Mouse (Mus musculus) intestine, embryonic 14.5 days (tissue): ENCODE measurements around the gene BC030499. TPM values are rescaled to one million over a fixed set of nuclear protein-coding genes. Genes with fewer than 3 reads are reported as not detected.
"Not testable (repeated sequence)": the region's sequence is repeated elsewhere in the genome, so short reads cannot be mapped to it uniquely, and the experiment has no call there.

Source experiments
- ATAC-seq: fragments of 200-750 bp; cut with Nextera tagmentation; replicated peaks from 2 replicates; pipeline ENCODE4 v1.8.0; 2017; ENCODE audit warnings: low read depth, moderate number of reproducible peaks, moderate TSS enrichment, moderate library complexity; ENCODE audit not compliant: low FRiP score, low TSS enrichment
- DNase-seq: peaks from one replicate; pipeline ENCODE4 v3.0.0-alpha.2; 2018; ENCODE audit warnings: low spot score
- H3K27ac ChIP-seq: fragments of 300-500 bp; sonication (generic); 2 replicates; pipeline ENCODE4 v1.5.1; 2014; ENCODE audit warnings: low read depth, mild to moderate bottlenecking, control low read depth
- H3K27me3 ChIP-seq: fragments of 300-500 bp; sonication (generic); replicated peaks from 2 replicates; pipeline ENCODE4 v1.6.1; 2014; ENCODE audit warnings: low read length, control low read depth; ENCODE audit not compliant: control insufficient read depth, insufficient read depth
- H3K36me3 ChIP-seq: fragments of 300-500 bp; sonication (generic); 2 replicates; pipeline ENCODE4 v1.6.1; 2014; ENCODE audit warnings: low read length, control low read depth; ENCODE audit not compliant: control insufficient read depth, insufficient read depth
- H3K4me1 ChIP-seq: fragments of 300-500 bp; sonication (generic); replicated peaks from 2 replicates; pipeline ENCODE4 v1.6.1; 2014; ENCODE audit warnings: low read length, control low read depth, mixed read lengths; ENCODE audit not compliant: control insufficient read depth, insufficient read depth
- H3K4me2 ChIP-seq: fragments of 300-500 bp; sonication (generic); 2 replicates; pipeline ENCODE4 v1.6.1; 2014; ENCODE audit warnings: low read length
- H3K4me3 ChIP-seq: fragments of 300-500 bp; sonication (generic); 2 replicates; pipeline ENCODE4 v1.5.1; 2014; ENCODE audit warnings: low read depth, low read length, control low read depth, mixed read lengths
- H3K9ac ChIP-seq: fragments of 300-500 bp; sonication (generic); 2 replicates; pipeline ENCODE4 v1.6.1; 2014; ENCODE audit warnings: mild to moderate bottlenecking, low read length
- H3K9me3 ChIP-seq: fragments of 300-500 bp; sonication (generic); 2 replicates; pipeline ENCODE4 v1.6.1; 2016; ENCODE audit warnings: low read length, control low read depth; ENCODE audit not compliant: control insufficient read depth
- WGBS: fragments of 180-500 bp; shearing (Covaris S2); extraction: QIAGEN DNeasy Blood & Tissue Kit; methylation state at CpG from one replicate; pipeline ENCODE4 v1.1.7; 2014; 5-methylcytosine and 5-hydroxymethylcytosine counted together
- polyA plus RNA-seq: library from polyadenylated mRNA; unstranded; fragments of >200 nt; fragmentation: Nextera tagmentation; extraction: Ambion mirVana; gene quantifications from 2 replicates; pipeline ENCODE4 v1.2.1, GENCODE M21; 2014

Gene BC030499
- polyA plus RNA-seq, 1 experiment from 2014 or later: 0.24 TPM

DNA sequence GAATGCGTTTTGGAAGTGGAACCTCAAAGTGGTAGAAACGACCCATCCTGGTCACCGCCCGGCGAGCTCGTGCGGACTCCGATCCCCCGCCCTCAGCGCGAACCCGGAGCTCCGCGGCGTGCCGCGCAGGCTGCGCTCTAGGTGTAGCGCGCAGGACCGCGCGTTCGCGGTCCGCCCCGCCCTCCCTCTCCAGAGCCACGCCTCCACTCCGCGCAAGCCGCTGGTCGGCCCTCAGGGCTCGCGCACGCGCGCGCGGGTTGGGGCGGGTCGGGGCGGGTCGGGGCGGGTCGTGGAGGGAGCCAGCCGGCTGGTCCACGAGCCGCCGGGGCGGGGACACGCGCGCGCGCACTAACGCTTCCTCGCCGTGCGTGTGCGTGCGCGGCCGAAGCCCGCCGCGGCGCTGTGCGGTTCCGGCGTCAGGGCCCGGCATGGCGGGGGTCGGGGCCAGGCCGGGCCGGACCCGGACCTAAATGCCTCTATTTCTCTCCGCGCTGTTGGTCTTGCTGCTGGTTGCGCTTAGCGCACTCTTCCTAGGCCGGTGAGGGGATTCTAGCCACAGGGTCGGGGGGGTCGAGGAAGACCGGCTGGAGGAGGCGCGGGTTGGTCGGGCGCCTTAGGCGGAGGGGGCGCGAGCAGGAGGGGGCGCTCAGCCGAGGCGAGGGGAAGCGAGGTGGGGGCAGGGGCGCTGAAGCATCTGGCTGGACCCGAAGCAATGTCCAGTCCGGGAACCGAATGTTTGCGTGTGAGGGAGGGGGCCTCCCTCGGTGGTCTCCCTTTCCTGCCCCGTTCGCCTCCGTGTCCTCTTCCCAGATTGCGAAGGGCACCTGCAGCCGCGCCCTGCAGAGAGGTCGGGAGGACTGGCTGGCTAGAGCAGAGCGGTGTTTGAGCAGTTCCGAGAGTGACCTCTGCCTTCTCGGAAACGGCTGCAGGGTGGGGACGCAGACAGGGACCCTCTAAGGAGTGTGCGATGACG is 29.0 kb upstream of the BC030499 start, which contains the start of gene 2610507B11Rik:
Gene 2610507B11Rik (plus strand): TSS at position 373 of the 973 bp plus-strand sequence.
- peaks cover 34% of the 10 kb centered on the region for H3K36me3 ChIP-seq
- no peaks in the 10 kb centered on the region for H3K9me3 ChIP-seq
- H3K9ac ChIP-seq: peak within 1 kb of the TSS; percentile 78
- peak within 1 kb of the TSS; percentile 94 for H3K4me3 ChIP-seq
- H3K4me2 ChIP-seq: peak within 1 kb of the TSS; percentile 67
- peak; percentile 92 for DNase-seq
- peak within 1 kb of the TSS; percentile 77 for H3K27ac ChIP-seq
- H3K27me3 ChIP-seq: 0 out of 2 replicates have a peak, but pooled peaks cover 9% of the 10 kb centered on the region
- ATAC-seq: peak; percentile 91
- peaks cover 6% of the 10 kb centered on the region; the same call in 1 of the 2 replicates for H3K4me1 ChIP-seq
- under 1% methylated on average over 100 of the region's 115 CpGs for WGBS

DNA sequence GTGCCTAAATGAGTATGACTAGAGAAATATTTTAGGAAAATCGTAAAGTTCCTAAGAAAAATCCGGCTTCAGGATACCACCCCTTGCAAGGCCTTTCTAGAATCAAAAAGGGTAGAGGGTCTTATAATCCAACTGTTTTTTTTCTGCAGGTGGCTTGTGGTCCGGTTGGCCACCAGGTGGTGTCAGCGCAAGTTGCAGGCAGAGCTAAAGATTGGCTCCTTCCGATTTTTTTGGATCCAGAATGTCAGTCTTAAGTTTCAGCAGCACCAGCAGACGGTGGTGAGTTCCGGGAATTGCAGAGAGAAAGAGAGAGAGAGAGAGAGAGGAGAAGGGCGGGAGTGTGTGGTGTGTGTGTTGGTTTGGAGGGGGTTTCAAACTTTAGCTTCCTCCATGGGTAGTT is 28.1 kb upstream of the BC030499 start:
- peak overlapping the region; percentile 67 for H3K4me2 ChIP-seq
- H3K4me3 ChIP-seq: peak overlapping the region; percentile 94
- H3K9me3 ChIP-seq: no peaks in the 10 kb centered on the region
- peak overlapping the region; percentile 78 for H3K9ac ChIP-seq
- peaks cover 43% of the 10 kb centered on the region for H3K36me3 ChIP-seq
- 0 out of 2 replicates have a peak, but pooled peaks cover 9% of the 10 kb centered on the region for H3K27me3 ChIP-seq
- WGBS: 3% methylated on average over 8 of the region's 8 CpGs
- no peak overlapping the region for H3K27ac ChIP-seq
- no peak for ATAC-seq
- H3K4me1 ChIP-seq: peaks cover 6% of the 10 kb centered on the region; the same call in 1 of the 2 replicates
- peak; percentile 78 for DNase-seq

DNA sequence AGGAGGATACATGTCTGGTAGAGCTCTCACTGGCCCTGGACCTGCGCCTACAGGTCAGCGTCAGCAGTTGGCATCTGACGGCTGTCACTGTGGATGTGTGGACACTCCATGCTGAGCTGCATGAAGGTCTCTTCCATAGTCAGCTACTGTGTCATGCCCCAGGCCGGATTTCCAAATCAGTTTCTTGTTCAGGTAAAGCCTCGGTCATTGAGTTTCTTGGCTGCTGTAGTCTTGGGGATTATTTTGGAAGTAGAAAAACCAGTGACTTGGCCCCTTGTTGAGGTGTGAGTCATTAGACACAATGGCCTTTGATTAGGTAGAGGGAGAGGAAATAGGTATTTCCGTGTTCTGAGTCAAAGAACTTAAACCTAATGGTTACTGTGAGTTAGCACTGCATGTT is 25.1 kb upstream of the BC030499 start:
- H3K4me1 ChIP-seq: peaks cover 6% of the 10 kb centered on the region; the same call in 1 of the 2 replicates
- H3K27ac ChIP-seq: no peak overlapping the region
- no peak overlapping the region for H3K9ac ChIP-seq
- 87% methylated on average over 6 of the region's 6 CpGs for WGBS
- ATAC-seq (no peak), DNase-seq (no peak)
- no peak overlapping the region for H3K4me3 ChIP-seq
- H3K4me2 ChIP-seq: no peak overlapping the region
- peaks cover 73% of the 10 kb centered on the region for H3K36me3 ChIP-seq
- H3K27me3 ChIP-seq: 0 out of 2 replicates have a peak, but pooled peaks cover 2% of the 10 kb centered on the region
- H3K9me3 ChIP-seq: no peaks in the 10 kb centered on the region

DNA sequence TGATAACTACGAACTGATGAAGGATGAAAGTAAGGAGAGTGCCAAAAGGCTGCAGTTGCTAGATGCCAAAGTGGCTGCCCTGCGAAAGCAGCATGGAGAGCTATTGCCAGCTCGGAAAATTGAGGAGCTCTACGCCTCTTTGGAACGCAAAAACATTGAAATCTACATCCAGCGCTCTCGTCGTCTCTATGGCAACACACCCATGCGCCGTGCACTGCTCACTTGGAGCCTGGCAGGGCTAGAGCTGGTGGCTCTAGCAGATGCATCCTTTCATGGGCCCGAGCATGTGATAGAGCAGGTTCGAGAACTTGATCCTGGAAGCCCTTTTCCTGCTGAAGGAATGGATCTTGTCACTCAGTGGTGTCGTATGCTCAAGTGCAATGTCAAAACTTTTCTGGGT is 18.7 kb upstream of the BC030499 start:
- Histone ChIP-seq H3K36me3 (peaks cover 98% of the 10 kb centered on the region), H3K27ac (no peak overlapping the region), H3K9me3 (no peaks in the 10 kb centered on the region), H3K4me2 (no peak overlapping the region), H3K4me1 (no peaks in the 10 kb centered on the region), H3K27me3 (no peaks in the 10 kb centered on the region), H3K4me3 (no peak overlapping the region), H3K9ac (no peak overlapping the region)
- WGBS: 88% methylated on average over 13 of the region's 13 CpGs
- no peak for DNase-seq
- no peak for ATAC-seq

DNA sequence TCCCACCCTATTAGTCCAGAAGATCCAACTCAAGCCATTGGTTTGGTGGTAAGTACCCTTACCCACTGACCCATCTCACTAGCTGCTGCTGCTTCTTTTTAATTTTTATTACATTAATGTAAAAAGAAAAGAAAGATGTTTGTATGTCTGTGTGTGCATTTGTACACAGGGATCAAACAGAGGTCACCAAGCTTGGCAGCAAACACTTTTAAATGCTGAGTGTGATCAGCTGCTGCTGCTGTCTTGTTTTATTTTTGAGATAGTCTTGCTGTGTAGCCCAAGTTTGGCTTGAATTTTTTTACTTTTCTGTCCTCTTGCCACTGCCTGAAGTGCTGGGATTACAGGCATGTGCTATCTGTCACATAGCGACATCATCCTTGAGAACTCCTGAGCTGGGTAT is 15.0 kb upstream of the BC030499 start:
- H3K27ac ChIP-seq: no peak overlapping the region
- no peaks in the 10 kb centered on the region for H3K4me1 ChIP-seq
- no peak overlapping the region for H3K4me3 ChIP-seq
- H3K27me3 ChIP-seq: no peaks in the 10 kb centered on the region
- H3K9me3 ChIP-seq: no peaks in the 10 kb centered on the region
- DNase-seq: no peak
- H3K9ac ChIP-seq: no peak overlapping the region
- peaks cover 98% of the 10 kb centered on the region for H3K36me3 ChIP-seq
- no peak for ATAC-seq
- H3K4me2 ChIP-seq: no peak overlapping the region
- 97% methylated on average over 1 of the region's 1 CpGs for WGBS

DNA sequence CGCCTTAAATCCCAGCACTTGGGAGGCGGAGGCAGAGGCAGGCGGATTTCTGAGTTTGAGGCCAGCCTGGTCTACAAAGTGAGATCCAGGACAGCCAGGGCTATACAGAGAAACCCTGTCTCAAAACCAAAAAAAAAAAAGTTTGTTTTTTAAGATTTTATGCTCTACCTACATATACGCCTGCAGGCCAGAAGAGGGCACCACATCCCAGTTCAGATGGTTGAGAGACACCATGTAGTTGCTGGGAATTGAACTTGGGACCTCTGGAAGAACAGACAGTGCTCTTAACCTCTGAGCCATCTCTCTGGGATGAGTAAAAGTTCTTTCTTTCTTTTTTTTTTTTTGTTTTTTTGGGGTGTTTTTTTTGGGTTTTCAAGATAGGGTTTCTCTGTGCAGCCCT is 14.5 kb upstream of the BC030499 start:
- H3K9ac ChIP-seq, H3K27me3 ChIP-seq, H3K4me1 ChIP-seq, H3K27ac ChIP-seq, H3K4me2 ChIP-seq, H3K9me3 ChIP-seq, H3K4me3 ChIP-seq, ATAC-seq, DNase-seq: not testable (repeated sequence)
- WGBS: 92% methylated on average over 4 of the region's 4 CpGs
- peaks cover 98% of the 10 kb centered on the region for H3K36me3 ChIP-seq

DNA sequence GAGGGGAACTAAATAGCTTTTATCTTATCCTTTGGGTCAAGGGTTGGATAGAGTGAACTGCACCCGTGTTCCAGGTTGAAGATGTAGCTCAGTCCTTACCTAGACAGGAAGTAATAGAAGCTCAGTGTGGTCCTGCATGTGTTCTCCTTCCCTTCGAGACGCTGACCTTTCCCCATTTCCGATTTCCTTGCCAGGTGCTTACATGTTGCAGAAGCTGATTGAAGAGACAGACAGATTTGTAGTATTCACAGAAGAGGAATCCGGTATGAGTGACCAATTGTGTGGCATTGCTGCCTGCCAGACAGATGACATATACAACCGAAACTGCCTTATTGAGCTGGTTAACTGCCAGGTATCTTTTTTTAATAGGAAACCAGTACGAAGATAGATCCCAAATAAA is 11.8 kb upstream of the BC030499 start:
- DNase-seq: no peak
- Histone ChIP-seq H3K4me1 (no peaks in the 10 kb centered on the region), H3K36me3 (peaks cover 98% of the 10 kb centered on the region), H3K9ac (no peak overlapping the region), H3K27me3 (no peaks in the 10 kb centered on the region), H3K27ac (no peak overlapping the region), H3K9me3 (no peaks in the 10 kb centered on the region), H3K4me3 (no peak overlapping the region), H3K4me2 (no peak overlapping the region)
- ATAC-seq: no peak
- 89% methylated on average over 7 of the region's 7 CpGs for WGBS

DNA sequence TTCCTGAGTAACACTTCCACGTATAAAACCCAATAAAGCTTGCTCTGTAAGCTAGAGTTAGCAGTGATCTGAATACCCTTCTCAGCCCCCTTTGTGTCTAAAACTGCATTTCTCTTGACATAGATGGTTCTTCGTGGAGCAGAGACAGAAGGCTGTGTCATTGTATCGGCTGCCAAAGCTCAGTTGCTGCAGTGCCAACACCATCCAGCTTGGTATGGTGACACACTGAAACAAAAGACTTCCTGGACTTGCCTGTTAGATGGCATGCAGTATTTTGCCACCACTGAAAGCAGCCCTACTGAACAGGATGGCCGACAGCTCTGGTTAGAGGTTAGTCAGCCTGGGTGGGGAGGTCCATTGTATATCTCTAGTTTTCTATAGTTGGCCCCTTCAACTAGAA is 11.1 kb upstream of the BC030499 start:
- no peak overlapping the region for H3K27ac ChIP-seq
- H3K36me3 ChIP-seq: peaks cover 98% of the 10 kb centered on the region
- H3K4me1 ChIP-seq: no peaks in the 10 kb centered on the region
- H3K4me3 ChIP-seq: no peak overlapping the region
- H3K4me2 ChIP-seq: no peak overlapping the region
- DNase-seq: no peak
- no peaks in the 10 kb centered on the region for H3K9me3 ChIP-seq
- 93% methylated on average over 4 of the region's 4 CpGs for WGBS
- H3K27me3 ChIP-seq: no peaks in the 10 kb centered on the region
- no peak for ATAC-seq
- no peak overlapping the region for H3K9ac ChIP-seq
